Mouse (Mus musculus) neutrophil, adult 83 days (primary cell): ENCODE data around the gene Cldn34c1. TPM values are rescaled to one million over a fixed set of nuclear protein-coding genes. Genes with fewer than 3 reads are reported as not detected.

Source experiments
- total RNA-seq, 2 experiments: library from RNA; stranded (reverse); gene quantifications; one replicate each; pipeline ENCODE4 v1.2.4; 2023

The Cldn34c1 gene
- 1 to 10 TPM in 1 of 2 experiments, under 1 TPM in 1; 0.75 to 1.4 TPM for total RNA-seq

GRCm38 (mm10) chrX:123103291-123104260, at the start of gene Cldn34c1:
Cldn34c1 (plus strand) TSS chrX:123103495.

GRCm38 (mm10) chrX:123222381-123222780, 119.1 kb downstream of the Cldn34c1 start, which contains the start of gene Srsx:
Srsx (minus strand) TSS chrX:123222481.

Other genes starting within 250 kb of the Cldn34c1 start
- not detected for gene Gm17521, start 73.8 kb upstream of the Cldn34c1 start, total RNA-seq
- not detected for gene Srsx, start 119.0 kb downstream of the Cldn34c1 start, total RNA-seq
- gene Gm17577, start 143.4 kb downstream of the Cldn34c1 start, total RNA-seq: not detected